Mouse (Mus musculus) heart, embryonic 16.5 days (tissue): ENCODE measurements around the gene Hist1h4n. TPM values are rescaled to one million over a fixed set of nuclear protein-coding genes. Genes with fewer than 3 reads are reported as not detected.
"Not testable (repeated sequence)": the region's sequence is repeated elsewhere in the genome, so short reads cannot be mapped to it uniquely, and the experiment has no call there.

Experiments
- ATAC-seq: fragments of 200-750 bp; cut with Nextera tagmentation; replicated peaks from 2 replicates; pipeline ENCODE4 v1.8.0; 2017; ENCODE audit warnings: moderate number of reproducible peaks; ENCODE audit not compliant: insufficient read depth, low FRiP score; ENCODE audit errors: extremely low read depth
- H3K27ac ChIP-seq: fragments of 300-500 bp; sonication (generic); 2 replicates; pipeline ENCODE4 v1.5.1; 2014; ENCODE audit warnings: mild to moderate bottlenecking, low read length, control low read depth, moderate library complexity
- H3K27me3 ChIP-seq: fragments of 300-500 bp; sonication (generic); 2 replicates; pipeline ENCODE4 v1.6.1; 2014; ENCODE audit warnings: low read length, mixed read lengths; ENCODE audit not compliant: control insufficient read depth, insufficient read depth
- H3K36me3 ChIP-seq: fragments of 300-500 bp; sonication (generic); 2 replicates; pipeline ENCODE4 v1.6.1; 2014; ENCODE audit not compliant: control insufficient read depth, insufficient read depth
- H3K4me1 ChIP-seq: fragments of 300-500 bp; sonication (generic); 2 replicates; pipeline ENCODE4 v1.6.1; 2014; ENCODE audit warnings: low read length, mixed read lengths; ENCODE audit not compliant: control insufficient read depth, insufficient read depth
- H3K4me2 ChIP-seq: fragments of 300-500 bp; sonication (generic); 2 replicates; pipeline ENCODE4 v1.6.1; 2014; ENCODE audit warnings: low read depth, mild to moderate bottlenecking, control low read depth, low read length
- H3K4me3 ChIP-seq: fragments of 300-500 bp; sonication (generic); 2 replicates; pipeline ENCODE4 v1.5.1; 2014; ENCODE audit warnings: mild to moderate bottlenecking, control low read depth, low read length
- H3K9ac ChIP-seq: fragments of 300-500 bp; sonication (generic); 2 replicates; pipeline ENCODE4 v1.6.1; 2014; ENCODE audit warnings: low read length, control low read depth
- H3K9me3 ChIP-seq: fragments of 300-500 bp; sonication (generic); replicated peaks from 2 replicates; pipeline ENCODE4 v1.6.1; 2016; ENCODE audit warnings: low read length; ENCODE audit not compliant: control insufficient read depth
- WGBS: fragments of 180-500 bp; shearing (Covaris S2); extraction: QIAGEN DNeasy Blood & Tissue Kit; methylation state at CpG from one replicate; pipeline ENCODE4 v1.1.7; 2014; 5-methylcytosine and 5-hydroxymethylcytosine counted together
- polyA plus RNA-seq: library from polyadenylated mRNA; unstranded; fragments of >200 nt; fragmentation: Nextera tagmentation; extraction: Ambion mirVana; gene quantifications from 2 replicates; pipeline ENCODE4 v1.2.1, GENCODE M21; 2015

Hist1h4n gene
- polyA plus RNA-seq, 1 experiment from 2014 or later = 6.3 TPM

DNA sequence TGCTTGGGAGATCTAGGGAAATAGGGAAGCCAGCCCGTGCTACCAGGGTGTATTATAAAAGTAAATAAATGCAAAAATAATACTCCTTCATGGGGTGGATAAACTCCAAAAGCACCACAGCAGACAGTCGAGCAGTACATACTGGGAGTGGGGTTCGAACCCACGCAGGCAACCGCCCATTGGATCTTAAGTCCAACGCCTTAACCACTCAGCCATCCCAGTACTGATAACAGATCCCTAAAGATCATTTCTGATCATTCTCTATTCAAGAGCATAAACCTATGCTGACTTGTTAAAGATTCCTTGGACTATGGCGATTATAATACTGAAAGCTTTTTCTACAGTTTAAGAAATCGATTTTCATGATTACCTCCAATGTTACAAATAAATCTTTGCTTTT is 15.9 kb upstream of the Hist1h4n start:
- Histone ChIP-seq H3K27me3 (no peaks in the 10 kb centered on the region), H3K36me3 (no peaks in the 10 kb centered on the region), H3K27ac (no peak overlapping the region), H3K4me2 (no peak overlapping the region), H3K4me3 (no peak overlapping the region), H3K9me3 (no peaks in the 10 kb centered on the region), H3K9ac (no peak overlapping the region), H3K4me1 (peaks cover 9% of the 10 kb centered on the region)
- ATAC-seq = no peak
- 35% methylated on average over 8 of the region's 8 CpGs for whole genome bisulfite sequencing

DNA sequence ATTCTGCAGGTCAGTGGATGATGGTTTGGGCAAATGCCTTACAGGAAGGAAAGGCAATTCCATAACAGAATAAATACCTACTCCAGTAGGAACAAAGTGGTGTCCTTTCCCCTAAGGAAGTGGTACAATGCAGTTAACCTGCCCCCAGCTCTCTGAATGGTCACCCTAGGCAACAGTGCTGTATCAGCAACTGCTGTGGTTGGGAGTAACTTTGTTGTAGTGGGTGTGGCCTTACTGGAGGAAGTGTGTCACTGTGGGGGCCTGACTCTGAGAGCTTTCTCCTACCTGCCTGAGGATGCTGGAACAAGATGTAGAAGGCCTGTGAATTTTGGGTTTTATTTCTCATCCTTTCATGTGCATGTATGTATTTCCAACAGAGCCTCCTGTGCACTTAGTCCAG is 14.4 kb upstream of the Hist1h4n start:
- not testable (repeated sequence) for H3K27me3 ChIP-seq, H3K9me3 ChIP-seq, H3K27ac ChIP-seq, H3K9ac ChIP-seq, H3K4me1 ChIP-seq, H3K36me3 ChIP-seq, H3K4me2 ChIP-seq, H3K4me3 ChIP-seq
- ATAC-seq = 0 out of 2 replicates have a peak, but pooled peaks have one; percentile 23

DNA sequence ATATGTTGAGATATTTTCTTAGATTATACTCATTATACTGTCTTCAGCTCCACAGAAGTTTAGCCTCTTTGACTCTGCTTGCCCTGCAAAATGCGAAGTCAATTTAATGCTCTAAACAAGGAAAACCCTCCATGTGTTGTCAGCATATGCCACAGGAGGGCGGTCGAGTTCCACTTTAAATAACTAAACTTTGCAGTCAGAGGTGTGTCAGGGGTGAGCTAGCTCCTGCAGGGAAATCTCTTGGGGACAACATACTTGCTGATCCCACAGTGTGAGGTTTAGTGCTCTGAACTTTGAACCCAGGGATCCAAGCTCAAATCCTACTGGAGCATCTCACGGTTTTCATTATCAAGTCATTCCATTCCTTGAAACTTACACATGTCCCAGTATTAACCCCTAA is 8.5 kb upstream of the Hist1h4n start:
- peak; percentile 79 for ATAC-seq
- H3K36me3 ChIP-seq, H3K4me1 ChIP-seq, H3K4me2 ChIP-seq, H3K27me3 ChIP-seq, H3K4me3 ChIP-seq, H3K9me3 ChIP-seq, H3K9ac ChIP-seq, H3K27ac ChIP-seq: not testable (repeated sequence)
- WGBS = no CpG with 5 or more reads among the region's 4 CpGs

DNA sequence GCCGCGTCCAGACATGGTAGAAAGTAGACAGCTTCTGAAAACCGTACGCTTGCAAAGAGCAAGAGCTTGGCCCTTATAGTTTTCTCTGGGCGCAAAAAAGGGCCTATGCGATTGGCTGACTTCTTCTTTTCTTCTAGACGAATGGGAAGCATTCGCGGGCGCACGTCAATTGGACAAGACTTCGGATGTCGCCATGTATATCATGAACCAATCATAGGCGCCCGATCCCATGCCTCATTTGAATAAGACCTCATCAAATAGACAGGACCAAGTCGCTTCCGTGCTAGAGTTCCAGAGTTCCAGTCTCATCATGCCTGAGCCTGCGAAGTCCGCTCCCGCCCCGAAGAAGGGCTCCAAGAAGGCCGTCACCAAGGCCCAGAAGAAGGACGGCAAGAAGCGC is 1.5 kb upstream of the Hist1h4n start, which contains the start of the genes Hist1h2ap and Hist1h2br:
Gene Hist1h2ap (minus strand): TSS at position 47 of the 400 bp plus-strand sequence.
Gene Hist1h2br (plus strand): TSS at position 283 of the 400 bp plus-strand sequence.
- no CpG with 5 or more reads among the region's 24 CpGs for WGBS
- not testable (repeated sequence) for H3K27ac ChIP-seq, H3K9me3 ChIP-seq, H3K4me1 ChIP-seq, H3K36me3 ChIP-seq, H3K4me2 ChIP-seq, H3K4me3 ChIP-seq, H3K27me3 ChIP-seq, H3K9ac ChIP-seq
- peak; percentile 91 for ATAC-seq

DNA sequence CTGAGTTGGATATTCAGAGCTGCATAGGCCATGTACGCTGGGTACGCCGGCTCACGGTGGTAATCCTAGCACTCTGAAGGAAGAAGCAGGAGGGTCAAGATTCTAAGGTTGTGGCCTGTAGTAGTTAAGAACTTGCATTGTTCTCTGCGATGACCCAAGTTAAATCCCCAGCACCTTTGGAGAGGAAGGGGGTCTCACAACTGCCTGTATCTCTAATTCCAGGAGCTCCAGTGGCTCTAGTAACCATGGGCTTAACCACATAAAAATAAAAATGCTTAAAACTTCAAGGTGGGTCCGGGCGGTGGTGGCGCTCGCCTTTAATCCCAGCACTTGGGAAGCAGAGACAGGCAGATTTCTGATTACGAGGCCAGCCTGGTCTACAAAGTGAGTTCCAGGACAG is 1.7 kb downstream of the Hist1h4n start:
- H3K27ac ChIP-seq = no peak overlapping the region
- H3K4me3 ChIP-seq = no peak overlapping the region
- no peak overlapping the region for H3K4me2 ChIP-seq
- no peak for ATAC-seq
- no peaks in the 10 kb centered on the region for H3K36me3 ChIP-seq
- H3K27me3 ChIP-seq = no peaks in the 10 kb centered on the region
- H3K9me3 ChIP-seq = no peaks in the 10 kb centered on the region
- H3K4me1 ChIP-seq = no peaks in the 10 kb centered on the region
- no peak overlapping the region for H3K9ac ChIP-seq
- 86% methylated on average over 10 of the region's 10 CpGs for WGBS

GRCm38 (mm10) chr13:21828511-21828910 is 3.5 kb downstream of the Hist1h4n start:
- Histone ChIP-seq H3K9ac (no peak overlapping the region), H3K27me3 (no peaks in the 10 kb centered on the region), H3K4me2 (no peak overlapping the region), H3K27ac (no peak overlapping the region), H3K4me1 (no peaks in the 10 kb centered on the region), H3K9me3 (no peaks in the 10 kb centered on the region), H3K36me3 (no peaks in the 10 kb centered on the region), H3K4me3 (no peak overlapping the region)
- WGBS = 76% methylated on average over 3 of the region's 3 CpGs
- no peak for ATAC-seq

DNA sequence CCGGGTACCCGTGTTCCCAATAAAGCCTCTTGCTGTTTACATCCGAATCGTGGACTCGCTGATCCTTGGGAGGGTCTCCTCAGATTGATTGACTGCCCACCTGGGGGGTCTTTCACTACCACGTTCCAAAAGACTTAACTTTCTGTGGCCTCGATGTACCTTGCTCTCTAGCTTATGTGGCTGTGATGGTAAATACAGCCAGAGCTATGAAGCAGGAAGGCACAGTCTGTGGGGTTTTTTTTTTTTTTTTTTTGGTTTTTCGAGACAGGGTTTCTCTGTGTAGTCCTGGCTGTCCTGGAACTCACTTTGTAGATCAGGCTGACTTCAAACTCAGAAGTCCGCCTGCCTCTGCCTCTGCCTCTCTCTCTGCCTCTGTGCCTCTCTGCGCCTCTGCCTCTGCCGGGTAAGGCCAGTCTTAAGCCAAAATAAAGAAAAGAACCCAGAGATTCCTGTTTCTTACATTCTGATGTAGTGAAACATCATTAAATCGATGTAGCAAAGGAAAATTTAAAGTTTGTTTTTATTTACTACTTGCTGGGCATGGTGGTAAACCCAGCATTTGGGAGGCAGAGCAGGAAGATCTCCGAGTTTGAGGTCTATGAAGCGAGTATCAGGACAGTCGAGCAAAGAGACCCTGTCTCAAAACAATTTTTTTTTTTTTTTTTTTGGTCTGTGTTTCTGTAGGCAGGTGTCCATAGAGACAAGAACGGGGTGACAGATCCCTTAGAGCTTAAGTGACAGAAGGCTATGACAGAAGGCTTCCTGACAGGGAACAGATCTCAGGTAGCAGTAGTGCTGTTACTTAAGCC is 11.7 kb downstream of the Hist1h4n start:
- H3K4me2 ChIP-seq, H3K27ac ChIP-seq, H3K4me3 ChIP-seq, H3K27me3 ChIP-seq, H3K9me3 ChIP-seq, ATAC-seq, H3K9ac ChIP-seq, H3K4me1 ChIP-seq, H3K36me3 ChIP-seq: not testable (repeated sequence)
- 83% methylated on average over 6 of the region's 16 CpGs for WGBS

GRCm38 (mm10) chr13:21812092-21812491 is 19.9 kb downstream of the Hist1h4n start:
- not testable (repeated sequence) for H3K36me3 ChIP-seq, H3K27ac ChIP-seq, H3K9me3 ChIP-seq, H3K27me3 ChIP-seq, H3K4me1 ChIP-seq, H3K9ac ChIP-seq
- WGBS = 2% methylated on average over 13 of the region's 14 CpGs
- peak; percentile 41 for ATAC-seq
- H3K4me2 ChIP-seq = peak overlapping the region; percentile 45; the same call in 1 of the 2 replicates
- H3K4me3 ChIP-seq = 0 out of 2 replicates have a peak overlapping the region, but pooled peaks have one; percentile 14

- H3K4me3 ChIP-seq = 0 out of 2 replicates have a peak within 1 kb of the TSS, but pooled peaks have one; percentile 14
- not testable (repeated sequence) for H3K4me1 ChIP-seq, H3K27me3 ChIP-seq, H3K9me3 ChIP-seq, H3K9ac ChIP-seq, H3K27ac ChIP-seq, H3K36me3 ChIP-seq
- H3K4me2 ChIP-seq = peak within 1 kb of the TSS; percentile 45; the same call in 1 of the 2 replicates
- ATAC-seq = peak; percentile 55
- WGBS = no CpG with 5 or more reads among the region's 24 CpGs
Measured at GRCm38 (mm10) chr13:21811539-21811938, 20.5 kb downstream of the Hist1h4n start, which contains the start of gene Hist1h4m. Gene Hist1h4m, plus strand, starts transcription at chr13:21811746.
